Mouse (Mus musculus) midbrain, embryonic 12.5 days (tissue): ENCODE results near the gene Zzef1. TPM values are rescaled to one million over a fixed set of nuclear protein-coding genes. Genes with fewer than 3 reads are reported as not detected.

ENCODE experiments used
- ATAC-seq: fragments of 200-750 bp; cut with Nextera tagmentation; 2 replicates; pipeline ENCODE4 v1.8.0; 2017; ENCODE audit warnings: low read depth, moderate TSS enrichment, moderate library complexity; ENCODE audit not compliant: low FRiP score
- H3K27ac ChIP-seq: fragments of 300-500 bp; sonication (generic); replicated peaks from 2 replicates; pipeline ENCODE4 v1.5.1; 2016; ENCODE audit warnings: mild to moderate bottlenecking
- H3K27me3 ChIP-seq: fragments of 300-500 bp; sonication (generic); 2 replicates; pipeline ENCODE4 v1.6.1; 2016; ENCODE audit warnings: mild to moderate bottlenecking
- H3K36me3 ChIP-seq: fragments of 300-500 bp; sonication (generic); 2 replicates; pipeline ENCODE4 v1.6.1; 2016
- H3K4me1 ChIP-seq: fragments of 300-500 bp; sonication (generic); 2 replicates; pipeline ENCODE4 v1.6.1; 2016
- H3K4me2 ChIP-seq: fragments of 300-500 bp; sonication (generic); replicated peaks from 2 replicates; pipeline ENCODE4 v1.6.1; 2016; ENCODE audit warnings: mild to moderate bottlenecking, moderate library complexity
- H3K4me3 ChIP-seq: fragments of 300-500 bp; sonication (generic); 2 replicates; pipeline ENCODE4 v1.5.1; 2016; ENCODE audit warnings: mild to moderate bottlenecking
- H3K9ac ChIP-seq: fragments of 300-500 bp; sonication (generic); replicated peaks from 2 replicates; pipeline ENCODE4 v1.6.1; 2016; ENCODE audit warnings: mild to moderate bottlenecking, moderate library complexity
- H3K9me3 ChIP-seq: fragments of 300-500 bp; sonication (generic); 2 replicates; pipeline ENCODE4 v1.6.1; 2016; ENCODE audit warnings: mild to moderate bottlenecking
- WGBS: fragments of 180-500 bp; shearing (Covaris S2); methylation state at CpG from one replicate; pipeline ENCODE4 v1.1.7; 2016; 5-methylcytosine and 5-hydroxymethylcytosine counted together
- microRNA-seq: library from miRNA; unstranded; fragments of <30 nt; microRNA quantifications from one replicate; pipeline ENCODE4, GENCODE M21; 2017
- polyA plus RNA-seq: library from polyadenylated mRNA; unstranded; fragments of >200 nt; fragmentation: Nextera tagmentation; extraction: Ambion mirVana; gene quantifications from 2 replicates; pipeline ENCODE4 v1.2.1, GENCODE M21; 2016

The Zzef1 gene
- polyA plus RNA-seq, 1 experiment from 2014 or later: 11.9 TPM

- WGBS: 4% methylated on average over 68 of the region's 70 CpGs
- H3K4me1 ChIP-seq: peaks cover 5% of the 10 kb centered on the region
- H3K4me3 ChIP-seq: peak within 1 kb of the TSS; percentile 34
- no peak for ATAC-seq
- no peaks in the 10 kb centered on the region for H3K36me3 ChIP-seq
- H3K9ac ChIP-seq: no peak within 1 kb of the TSS
- H3K4me2 ChIP-seq: peak within 1 kb of the TSS; percentile 44
- H3K9me3 ChIP-seq: no peaks in the 10 kb centered on the region
- H3K27ac ChIP-seq: no peak within 1 kb of the TSS
- H3K27me3 ChIP-seq: peaks cover 52% of the 10 kb centered on the region
Measured at GRCm38 (mm10) chr11:72961072-72961980, 165.3 kb downstream of the Zzef1 start, which contains the start of gene Atp2a3. Gene Atp2a3, plus strand, starts transcription at chr11:72961169.

GRCm38 (mm10) chr11:72962378-72962777, 166.4 kb downstream of the Zzef1 start:
- no peak overlapping the region for H3K4me3 ChIP-seq
- H3K27me3 ChIP-seq: peaks cover 52% of the 10 kb centered on the region
- no peaks in the 10 kb centered on the region for H3K9me3 ChIP-seq
- peaks cover 5% of the 10 kb centered on the region for H3K4me1 ChIP-seq
- no peak overlapping the region for H3K9ac ChIP-seq
- no peak overlapping the region for H3K27ac ChIP-seq
- no peaks in the 10 kb centered on the region for H3K36me3 ChIP-seq
- no peak overlapping the region for H3K4me2 ChIP-seq
- ATAC-seq: no peak
- WGBS: 77% methylated on average over 2 of the region's 2 CpGs

DNA sequence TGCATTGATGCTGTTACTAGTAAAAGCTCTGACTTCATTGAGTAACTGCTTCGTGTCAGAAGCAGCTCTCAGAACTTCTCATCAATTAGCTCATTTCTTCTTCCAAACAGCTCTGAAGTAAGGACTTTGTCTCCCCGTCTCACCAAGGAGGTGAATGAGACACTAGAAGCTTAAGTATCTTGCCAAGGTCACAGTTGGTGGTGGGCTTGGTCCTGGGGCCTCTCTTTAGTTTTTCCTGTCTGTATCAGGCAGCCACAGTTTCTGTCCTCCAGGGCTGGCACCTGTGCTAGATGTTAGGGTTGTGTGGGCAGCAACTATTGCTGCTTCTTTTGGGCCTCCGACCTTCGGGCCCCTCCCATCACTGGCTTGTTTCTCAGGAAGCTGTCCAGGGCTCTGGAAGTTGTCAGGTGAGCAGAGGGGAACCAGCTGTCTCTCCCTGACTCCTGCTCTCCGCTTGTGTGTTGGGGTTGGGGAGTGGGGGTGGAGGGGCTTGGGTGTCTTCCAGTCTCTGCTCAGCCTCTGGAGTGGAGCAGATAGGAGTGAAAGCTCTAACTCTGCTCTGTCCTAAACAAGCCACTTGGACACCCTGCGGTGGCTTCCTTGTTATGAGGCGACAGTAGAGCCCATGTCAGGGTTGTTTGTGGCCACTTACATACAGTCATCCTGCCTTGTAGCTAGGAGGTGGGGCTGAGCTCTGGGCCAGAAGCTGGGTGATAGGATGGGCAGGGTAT, 167.2 kb downstream of the Zzef1 start:
- Histone ChIP-seq H3K9me3 (no peaks in the 10 kb centered on the region), H3K4me1 (peaks cover 5% of the 10 kb centered on the region), H3K27ac (no peak overlapping the region), H3K9ac (no peak overlapping the region), H3K36me3 (no peaks in the 10 kb centered on the region), H3K27me3 (peaks cover 52% of the 10 kb centered on the region), H3K4me2 (no peak overlapping the region), H3K4me3 (no peak overlapping the region)
- ATAC-seq: no peak
- 55% methylated on average over 7 of the region's 7 CpGs for whole genome bisulfite sequencing

DNA sequence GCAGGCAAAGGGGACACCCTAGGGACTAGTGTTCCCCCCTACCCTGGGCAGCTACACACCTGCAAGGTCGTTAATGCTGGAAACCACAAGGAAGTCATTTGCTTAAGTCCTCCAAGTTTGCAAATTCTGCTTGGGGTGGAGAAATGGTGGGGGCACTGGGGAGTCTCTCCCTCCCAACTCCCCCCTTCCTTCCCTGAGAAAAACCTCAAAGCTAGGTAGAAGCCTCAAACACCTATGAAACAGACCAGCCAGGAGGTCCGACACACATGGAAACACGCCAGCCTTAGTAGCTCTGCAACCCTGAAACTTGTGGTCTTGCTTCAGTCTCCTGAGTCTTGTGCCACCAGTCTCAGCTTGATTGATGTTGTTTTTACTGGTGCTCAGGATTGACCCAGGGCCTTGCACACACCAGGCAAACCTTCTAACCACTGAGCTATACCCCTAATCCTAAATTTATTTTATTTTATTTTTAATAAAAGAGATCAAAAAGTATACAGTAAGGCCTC, 167.8 kb downstream of the Zzef1 start:
- Histone ChIP-seq H3K9ac (no peak overlapping the region), H3K9me3 (no peaks in the 10 kb centered on the region), H3K27ac (no peak overlapping the region), H3K27me3 (peaks cover 52% of the 10 kb centered on the region), H3K4me2 (no peak overlapping the region), H3K4me1 (peaks cover 5% of the 10 kb centered on the region), H3K36me3 (no peaks in the 10 kb centered on the region), H3K4me3 (no peak overlapping the region)
- ATAC-seq: no peak
- WGBS: 74% methylated on average over 3 of the region's 3 CpGs

GRCm38 (mm10) chr11:72974995-72975503, 179.0 kb downstream of the Zzef1 start:
- Histone ChIP-seq H3K4me3 (no peak overlapping the region), H3K27ac (no peak overlapping the region)
- 86% methylated on average over 13 of the region's 13 CpGs for WGBS

More at GRCm38 (mm10) chr11:72974995-72975503, 179.0 kb downstream of the Zzef1 start:
- no peak overlapping the region for H3K9ac ChIP-seq
- no peak for ATAC-seq
- H3K4me1 ChIP-seq: no peaks in the 10 kb centered on the region
- no peak overlapping the region for H3K4me2 ChIP-seq
- no peaks in the 10 kb centered on the region for H3K36me3 ChIP-seq
- no peaks in the 10 kb centered on the region for H3K27me3 ChIP-seq
- H3K9me3 ChIP-seq: no peaks in the 10 kb centered on the region

Small RNA genes lying within 50 kb of the gene (microRNA-seq; reads per million reads assigned to microRNA genes)
- not detected for gene Gm44467

Other genes with a start within 250 kb of the Zzef1 start
- 0.09 and 0.10 TPM in 2 replicates for gene Spns3, start 245.7 kb upstream of the Zzef1 start, polyA plus RNA-seq
- gene Ube2g1, start 188.9 kb upstream of the Zzef1 start, polyA plus RNA-seq: 113 and 116 TPM in 2 replicates
- gene Ankfy1, start 106.2 kb upstream of the Zzef1 start, polyA plus RNA-seq: 33.7 and 35.3 TPM in 2 replicates
- 5.0 and 5.1 TPM in 2 replicates for gene Cyb5d2, start 84 bp upstream of the Zzef1 start, polyA plus RNA-seq
- gene Atp2a3, start 164.9 kb downstream of the Zzef1 start, polyA plus RNA-seq: 0.64 and 1.2 TPM in 2 replicates
- gene P2rx1, start 202.9 kb downstream of the Zzef1 start, polyA plus RNA-seq: 0.64 and 0.88 TPM in 2 replicates
- 10.2 and 11.6 TPM in 2 replicates for gene Camkk1, start 222.8 kb downstream of the Zzef1 start, polyA plus RNA-seq